Mouse (Mus musculus) gastrocnemius, adult 8-10 months (tissue): ENCODE results near the gene Marveld2. TPM values are rescaled to one million over a fixed set of nuclear protein-coding genes. Genes with fewer than 3 reads are reported as not detected.

Experiments
- DNase-seq, 2 experiments: peaks; one replicate each; pipeline ENCODE4 v3.0.0; 2022; ENCODE audit warnings: low spot score in 2 of 2
- total RNA-seq, 4 experiments: library from RNA; stranded (reverse); gene quantifications; 2 replicates each; pipeline ENCODE4 v1.2.4; 2022

The Marveld2 gene
- total RNA-seq, 4 experiments from 2014 or later, result 0.43 to 0.94 (median 0.63) TPM

DNA sequence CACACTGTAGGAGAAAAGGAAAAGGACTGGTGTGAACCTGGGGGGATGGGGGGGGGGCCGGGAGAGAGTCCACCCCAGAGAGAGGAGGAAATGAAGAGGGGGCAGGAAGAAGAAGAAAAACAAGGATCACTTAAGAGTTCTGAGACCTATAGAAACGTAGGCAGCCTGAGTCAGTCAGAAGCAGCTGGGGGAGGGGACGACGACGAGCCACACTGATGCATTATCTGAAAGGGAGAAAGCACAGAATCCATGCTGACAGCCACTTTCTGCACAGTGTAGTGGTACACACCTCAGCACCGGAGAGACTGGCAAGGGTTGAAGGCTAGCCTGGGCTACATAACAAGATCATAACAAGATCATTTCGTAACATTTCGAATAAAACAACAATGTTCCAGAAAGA lies 15.7 kb downstream of the Marveld2 start:
- DNase-seq, result no peak

DNA sequence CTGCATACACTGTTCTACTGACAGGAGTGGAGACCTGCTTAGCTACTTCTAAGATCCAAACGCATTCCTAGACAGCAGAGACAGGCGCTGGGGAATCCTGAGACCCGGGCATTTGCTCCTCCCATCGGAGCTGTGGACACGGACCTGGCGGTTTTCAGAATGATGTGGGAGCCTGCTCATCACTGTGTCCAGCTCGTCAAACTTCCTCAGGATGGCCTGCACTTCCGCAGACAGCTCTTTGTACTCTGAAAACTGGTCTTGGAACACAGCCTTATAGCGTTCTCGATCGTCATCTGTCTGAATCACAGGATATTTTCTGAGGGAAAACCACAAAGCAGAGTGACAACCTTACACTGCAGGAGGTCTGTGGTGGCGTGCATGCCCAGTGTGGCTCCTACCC lies 16.5 kb downstream of the Marveld2 start:
- no peak for DNase-seq

- DNase-seq, result no peak
Measured at GRCm38 (mm10) chr13:100597284-100597683, 19.5 kb downstream of the Marveld2 start.

GRCm38 (mm10) chr13:100595552-100595885 lies 21.3 kb downstream of the Marveld2 start:
- no peak for DNase-seq

GRCm38 (mm10) chr13:100594838-100595551 lies 21.8 kb downstream of the Marveld2 start:
- DNase-seq, result no peak

GRCm38 (mm10) chr13:100594041-100594792 lies 22.6 kb downstream of the Marveld2 start:
- peak; percentile 15 to 29 for DNase-seq

GRCm38 (mm10) chr13:100588646-100589045 lies 28.1 kb downstream of the Marveld2 start:
- no peak for DNase-seq

GRCm38 (mm10) chr13:100582144-100582543 lies 34.6 kb downstream of the Marveld2 start:
- no peak for DNase-seq

- DNase-seq, result no peak
Measured at GRCm38 (mm10) chr13:100581701-100582100, 35.1 kb downstream of the Marveld2 start.

DNA sequence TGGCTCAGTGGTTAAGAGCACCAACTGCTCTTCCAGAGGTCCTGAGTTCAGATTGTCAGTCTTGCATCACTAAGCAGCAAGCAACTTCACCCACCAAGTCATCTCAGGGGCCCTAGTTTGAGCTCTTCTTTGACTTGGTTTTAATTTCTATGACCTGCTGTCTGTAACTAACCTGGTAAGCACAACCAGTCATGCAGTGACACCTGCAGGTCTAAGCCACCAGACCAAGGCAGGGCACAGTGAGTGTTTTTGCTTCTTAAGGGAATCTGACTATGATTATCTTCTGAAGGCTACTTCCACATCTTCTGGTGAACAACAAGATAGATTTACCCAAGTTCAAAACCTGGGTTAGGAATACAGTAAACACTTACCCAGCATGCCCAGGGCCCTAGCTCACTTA lies 36.8 kb downstream of the Marveld2 start:
- no peak for DNase-seq

- DNase-seq, result no peak
Measured at GRCm38 (mm10) chr13:100579220-100579619, 37.6 kb downstream of the Marveld2 start.

GRCm38 (mm10) chr13:100575950-100576349 lies 40.8 kb downstream of the Marveld2 start:
- DNase-seq, result no peak

GRCm38 (mm10) chr13:100570713-100571112 lies 46.1 kb downstream of the Marveld2 start:
- no peak for DNase-seq

- no peak for DNase-seq
Measured at GRCm38 (mm10) chr13:100568359-100568758, 48.4 kb downstream of the Marveld2 start.

GRCm38 (mm10) chr13:100559449-100559848 lies 57.3 kb downstream of the Marveld2 start:
- no peak for DNase-seq

GRCm38 (mm10) chr13:100557011-100557410 lies 59.8 kb downstream of the Marveld2 start:
- DNase-seq, result no peak

- DNase-seq, result no peak
Measured at GRCm38 (mm10) chr13:100553042-100553437, 63.7 kb downstream of the Marveld2 start.

- DNase-seq, result no peak
Measured at GRCm38 (mm10) chr13:100552369-100553041, 64.3 kb downstream of the Marveld2 start, which contains the start of gene Ocln. TSS of gene Ocln (minus strand) at chr13:100552718.

- DNase-seq, result no peak
Measured at GRCm38 (mm10) chr13:100552009-100552368, 64.8 kb downstream of the Marveld2 start.

DNA sequence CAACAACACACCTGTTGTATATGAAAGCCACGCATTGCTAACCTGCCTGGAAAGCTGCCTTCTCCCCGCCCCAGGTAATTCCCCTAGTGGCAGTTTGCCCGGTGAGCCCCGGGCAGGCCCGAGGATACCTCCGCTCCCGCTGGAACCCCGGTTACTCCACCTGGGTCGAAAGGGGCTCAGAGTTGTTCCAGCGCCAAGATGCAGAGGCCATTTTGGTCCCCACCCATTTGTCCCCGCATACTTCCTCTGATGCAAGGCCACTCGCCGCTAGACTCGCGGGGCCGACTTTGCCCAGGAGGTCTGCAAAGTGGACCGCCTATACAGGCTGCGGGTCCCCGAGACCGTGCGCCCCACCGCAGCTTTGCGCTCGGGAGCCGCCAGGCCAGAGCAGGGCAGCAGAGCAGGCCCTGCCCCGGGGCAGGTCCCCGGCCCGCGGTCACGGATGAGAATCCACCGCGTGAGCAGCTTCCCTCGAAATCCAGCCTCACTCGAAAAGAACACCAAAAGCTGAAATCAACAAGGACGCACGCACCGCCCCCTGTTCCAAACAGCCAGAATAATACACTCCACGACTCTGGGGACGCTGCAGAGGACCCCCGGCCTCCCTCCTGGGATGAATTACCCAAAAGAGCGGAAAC lies 65.3 kb downstream of the Marveld2 start:
- DNase-seq, result no peak

DNA sequence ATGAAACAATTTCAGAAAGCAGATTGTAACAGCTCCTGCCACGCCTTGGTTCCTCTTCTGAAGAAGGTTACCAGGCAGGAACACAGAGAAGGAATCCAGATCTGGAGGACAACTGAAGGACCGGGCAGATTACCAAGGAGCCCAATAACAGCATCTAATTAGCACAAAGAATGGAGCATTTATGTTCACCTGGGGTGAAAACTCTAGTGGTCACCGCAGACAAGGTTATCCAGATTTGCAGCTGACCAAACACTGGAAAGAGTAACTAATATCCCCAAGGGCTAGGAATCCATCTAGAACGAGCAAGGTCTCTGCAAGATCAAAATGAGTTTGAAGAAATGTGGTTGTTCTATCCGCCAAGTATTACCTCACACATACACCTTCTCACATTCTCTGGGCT lies 69.5 kb downstream of the Marveld2 start:
- DNase-seq, result no peak
